Mouse (Mus musculus): ENCODE measurements around the gene Spp1. TPM values are rescaled to one million over a fixed set of nuclear protein-coding genes. Genes with fewer than 3 reads are reported as not detected.

The Spp1 gene
- polyA plus RNA-seq, 1 experiment from 2014 or later: 6.1 TPM

- Histone ChIP-seq H3K4me3 (replicated peaks) (no peak overlapping the region), H3K4me1 (replicated peaks) (0 out of 2 replicates have a peak, but pooled peaks cover 5% of the 10 kb centered on the region), H3K9ac (replicated peaks) (no peak overlapping the region), H3K27me3 (no peaks in the 10 kb centered on the region), H3K36me3 (no peaks in the 10 kb centered on the region), H3K27ac (no peak overlapping the region), H3K9me3 (no peaks in the 10 kb centered on the region), H3K4me2 (replicated peaks) (no peak overlapping the region)
- 10% methylated on average over 3 of the region's 3 CpGs for WGBS
- ATAC-seq: no peak
These were observed 28.2 kb upstream of the Spp1 start for GRCm38 (mm10) chr5:104406756-104407155.

GRCm38 (mm10) chr5:104407541-104408231 lies 27.2 kb upstream of the Spp1 start:
- WGBS: 71% methylated on average over 2 of the region's 2 CpGs
- 0 out of 2 replicates have a peak, but pooled peaks cover 5% of the 10 kb centered on the region for H3K4me1 ChIP-seq (replicated peaks)
- ATAC-seq: no peak
- H3K9me3 ChIP-seq: no peaks in the 10 kb centered on the region
- no peak overlapping the region for H3K9ac ChIP-seq (replicated peaks)
- no peak overlapping the region for H3K4me2 ChIP-seq (replicated peaks)
- H3K36me3 ChIP-seq: no peaks in the 10 kb centered on the region
- H3K27ac ChIP-seq: no peak overlapping the region
- no peak overlapping the region for H3K4me3 ChIP-seq (replicated peaks)
- no peaks in the 10 kb centered on the region for H3K27me3 ChIP-seq

GRCm38 (mm10) chr5:104408549-104408948 lies 26.4 kb upstream of the Spp1 start:
- no peak for ATAC-seq
- Histone ChIP-seq H3K4me2 (replicated peaks) (no peak overlapping the region), H3K9ac (replicated peaks) (no peak overlapping the region), H3K9me3 (no peaks in the 10 kb centered on the region), H3K4me1 (replicated peaks) (0 out of 2 replicates have a peak, but pooled peaks cover 5% of the 10 kb centered on the region), H3K4me3 (replicated peaks) (no peak overlapping the region), H3K27ac (no peak overlapping the region), H3K27me3 (no peaks in the 10 kb centered on the region), H3K36me3 (no peaks in the 10 kb centered on the region)
- 97% methylated on average over 7 of the region's 7 CpGs for WGBS

- Histone ChIP-seq H3K4me1 (replicated peaks) (no peaks in the 10 kb centered on the region), H3K36me3 (no peaks in the 10 kb centered on the region), H3K27ac (no peak overlapping the region), H3K4me2 (replicated peaks) (no peak overlapping the region), H3K9ac (replicated peaks) (no peak overlapping the region), H3K9me3 (no peaks in the 10 kb centered on the region), H3K27me3 (no peaks in the 10 kb centered on the region), H3K4me3 (replicated peaks) (no peak overlapping the region)
- 90% methylated on average over 2 of the region's 2 CpGs for WGBS
- ATAC-seq: no peak
These were observed 18.9 kb upstream of the Spp1 start for GRCm38 (mm10) chr5:104415999-104416398.

DNA sequence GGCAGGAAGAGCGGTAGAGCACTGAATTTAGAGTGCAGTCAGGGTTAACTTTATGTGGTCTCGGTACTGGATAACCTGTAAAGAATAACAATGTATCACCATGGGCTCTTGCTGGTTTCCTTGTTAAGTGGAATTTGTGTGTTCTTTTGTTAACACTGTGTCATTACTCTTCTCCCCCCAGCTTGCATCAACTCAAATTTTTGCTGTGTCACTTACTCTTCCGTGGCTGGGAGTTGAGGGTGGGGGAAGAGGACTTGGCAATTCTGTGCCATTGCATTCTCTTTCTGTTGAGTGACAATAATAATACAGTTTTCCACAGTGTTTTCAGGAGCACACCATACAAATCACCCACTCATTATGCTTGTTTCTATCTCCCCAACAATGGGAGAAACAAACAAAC lies 17.9 kb upstream of the Spp1 start:
- no peaks in the 10 kb centered on the region for H3K27me3 ChIP-seq
- no peaks in the 10 kb centered on the region for H3K4me1 ChIP-seq (replicated peaks)
- H3K4me2 ChIP-seq (replicated peaks): no peak overlapping the region
- H3K9ac ChIP-seq (replicated peaks): no peak overlapping the region
- no peaks in the 10 kb centered on the region for H3K36me3 ChIP-seq
- H3K4me3 ChIP-seq (replicated peaks): no peak overlapping the region
- H3K27ac ChIP-seq: no peak overlapping the region
- H3K9me3 ChIP-seq: no peaks in the 10 kb centered on the region
- 82% methylated on average over 3 of the region's 3 CpGs for WGBS
- ATAC-seq: no peak

- Histone ChIP-seq H3K27ac (no peak overlapping the region), H3K4me2 (replicated peaks) (no peak overlapping the region), H3K36me3 (no peaks in the 10 kb centered on the region), H3K27me3 (no peaks in the 10 kb centered on the region), H3K4me1 (replicated peaks) (no peaks in the 10 kb centered on the region), H3K9ac (replicated peaks) (no peak overlapping the region), H3K4me3 (replicated peaks) (no peak overlapping the region), H3K9me3 (no peaks in the 10 kb centered on the region)
- 97% methylated on average over 1 of the region's 1 CpGs for WGBS
- ATAC-seq: no peak
These were observed 17.2 kb upstream of the Spp1 start for GRCm38 (mm10) chr5:104417721-104418120.

DNA sequence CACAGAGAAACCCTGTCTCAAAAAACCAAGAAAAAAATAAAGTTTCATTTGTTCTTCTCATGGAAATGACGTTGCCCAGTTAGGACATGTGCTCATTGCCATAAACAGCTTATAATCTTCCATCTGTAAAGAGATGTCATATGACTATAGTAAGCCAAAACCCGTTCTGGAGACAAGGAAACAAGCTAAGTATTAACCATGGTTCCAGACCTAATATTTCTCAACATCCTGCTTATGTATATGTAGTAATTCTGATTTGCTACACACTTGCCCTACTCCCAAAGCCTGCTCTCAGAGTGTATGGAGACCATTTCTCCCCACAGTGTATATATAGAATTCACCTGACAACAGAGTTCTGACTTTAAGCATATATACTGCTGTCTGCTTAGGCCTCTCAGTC lies 12.9 kb upstream of the Spp1 start:
- no peak for ATAC-seq
- no peak overlapping the region for H3K9ac ChIP-seq (replicated peaks)
- no peak overlapping the region for H3K4me2 ChIP-seq (replicated peaks)
- 79% methylated on average over 2 of the region's 2 CpGs for WGBS
- no peaks in the 10 kb centered on the region for H3K27me3 ChIP-seq
- no peaks in the 10 kb centered on the region for H3K4me1 ChIP-seq (replicated peaks)
- H3K4me3 ChIP-seq (replicated peaks): no peak overlapping the region
- H3K36me3 ChIP-seq: no peaks in the 10 kb centered on the region
- H3K27ac ChIP-seq: no peak overlapping the region
- no peaks in the 10 kb centered on the region for H3K9me3 ChIP-seq

DNA sequence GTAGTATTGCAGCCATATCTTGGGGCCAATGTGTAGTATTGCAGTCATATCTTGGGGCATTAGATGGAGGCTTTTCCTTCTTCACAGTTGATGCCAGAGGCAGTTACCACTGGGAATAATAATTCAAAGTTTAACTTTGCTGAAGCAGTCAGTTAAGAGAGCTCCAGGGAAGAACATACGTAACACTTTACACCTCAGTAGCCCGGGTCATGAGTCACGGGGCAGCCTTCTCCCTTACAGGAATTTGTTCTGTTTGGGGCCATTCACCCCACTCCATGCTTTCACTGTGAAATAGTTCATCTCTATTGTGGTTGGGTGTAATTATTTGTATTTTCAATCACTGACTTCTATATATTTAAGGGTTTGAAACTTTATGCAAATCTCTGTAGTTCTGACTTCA lies 11.1 kb upstream of the Spp1 start:
- H3K27ac ChIP-seq: no peak overlapping the region
- 94% methylated on average over 3 of the region's 3 CpGs for WGBS
- no peak overlapping the region for H3K4me2 ChIP-seq (replicated peaks)
- no peaks in the 10 kb centered on the region for H3K9me3 ChIP-seq
- no peak for ATAC-seq
- H3K4me3 ChIP-seq (replicated peaks): no peak overlapping the region
- H3K9ac ChIP-seq (replicated peaks): no peak overlapping the region
- no peaks in the 10 kb centered on the region for H3K4me1 ChIP-seq (replicated peaks)
- no peaks in the 10 kb centered on the region for H3K27me3 ChIP-seq
- no peaks in the 10 kb centered on the region for H3K36me3 ChIP-seq

DNA sequence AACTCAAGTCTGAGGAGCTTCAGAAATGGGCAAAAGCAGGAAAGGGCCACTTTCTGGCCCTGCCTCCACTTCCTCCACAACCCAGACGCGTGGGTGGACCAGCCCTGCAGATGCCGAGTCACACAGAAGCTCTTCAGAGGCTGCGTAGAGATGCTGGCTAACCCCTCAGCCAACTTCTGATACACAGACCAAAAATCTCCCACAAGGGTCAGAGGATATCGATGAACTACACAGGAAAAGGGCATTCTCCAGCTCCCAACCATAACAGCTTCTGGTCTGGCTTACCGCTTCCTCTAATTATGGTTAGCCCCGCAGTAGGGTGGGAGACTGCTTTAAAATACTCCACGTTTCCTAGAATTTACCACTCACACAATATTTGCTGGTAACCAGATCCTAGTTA lies 9.0 kb upstream of the Spp1 start:
- Histone ChIP-seq H3K36me3 (no peaks in the 10 kb centered on the region), H3K9ac (replicated peaks) (no peak overlapping the region), H3K4me2 (replicated peaks) (no peak overlapping the region), H3K27ac (no peak overlapping the region), H3K9me3 (no peaks in the 10 kb centered on the region), H3K27me3 (no peaks in the 10 kb centered on the region), H3K4me3 (replicated peaks) (no peak overlapping the region), H3K4me1 (replicated peaks) (no peaks in the 10 kb centered on the region)
- ATAC-seq: no peak
- 86% methylated on average over 8 of the region's 8 CpGs for WGBS

DNA sequence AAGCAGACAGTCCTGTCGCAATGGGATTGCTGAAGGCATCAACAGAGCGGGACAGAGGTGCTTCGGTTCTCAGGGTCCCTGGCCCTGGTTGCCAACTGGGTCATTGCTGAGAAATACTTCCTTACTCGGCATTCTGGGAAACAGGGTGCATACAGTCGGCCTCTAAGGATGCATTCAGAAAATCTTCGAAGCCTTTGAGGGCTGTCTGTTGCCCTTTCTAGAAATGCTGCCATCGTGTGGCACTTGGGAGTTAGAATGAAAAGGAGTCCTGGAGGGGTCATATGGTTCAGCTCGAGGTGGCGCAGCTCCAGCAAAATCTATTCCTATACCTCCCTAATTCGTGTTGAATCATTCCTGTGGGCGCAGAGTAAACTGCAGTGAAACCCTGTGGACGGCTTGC lies 2.0 kb upstream of the Spp1 start:
- Histone ChIP-seq H3K9ac (replicated peaks) (no peak overlapping the region), H3K27ac (no peak overlapping the region), H3K9me3 (no peaks in the 10 kb centered on the region), H3K4me3 (replicated peaks) (no peak overlapping the region), H3K36me3 (no peaks in the 10 kb centered on the region), H3K27me3 (no peaks in the 10 kb centered on the region), H3K4me2 (replicated peaks) (no peak overlapping the region), H3K4me1 (replicated peaks) (no peaks in the 10 kb centered on the region)
- 51% methylated on average over 12 of the region's 12 CpGs for WGBS
- ATAC-seq: no peak

DNA sequence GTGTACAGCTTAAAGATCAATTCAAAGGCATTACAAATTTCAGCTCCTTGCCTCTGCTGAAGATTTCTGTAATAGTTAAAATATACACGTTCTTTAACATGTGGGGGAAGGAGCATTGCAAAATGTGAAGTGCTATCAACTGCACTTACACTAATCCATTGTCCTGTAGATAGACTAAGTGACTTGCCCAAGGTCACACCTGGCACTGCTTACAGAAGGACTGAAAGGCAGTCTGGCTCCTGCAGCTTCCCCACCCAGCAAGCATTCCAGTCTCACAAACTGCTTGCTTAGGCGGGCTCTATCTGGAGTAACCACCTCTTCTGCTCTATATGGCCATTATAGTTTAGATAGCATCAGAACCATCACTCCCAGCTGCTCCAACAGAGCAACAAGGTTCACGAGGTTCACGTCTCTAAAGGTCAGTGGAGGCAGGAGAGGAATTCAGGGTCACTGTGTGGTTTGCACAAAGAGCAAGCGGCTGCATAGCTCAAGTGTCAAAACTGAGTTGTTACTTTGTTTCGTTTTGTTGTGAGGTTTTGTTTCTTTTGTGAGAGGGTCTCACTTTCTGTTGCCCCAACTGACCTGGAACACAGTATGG lies 851 bp upstream of the Spp1 start:
- no peaks in the 10 kb centered on the region for H3K4me1 ChIP-seq (replicated peaks)
- WGBS: 54% methylated on average over 6 of the region's 6 CpGs
- H3K36me3 ChIP-seq: no peaks in the 10 kb centered on the region
- H3K9ac ChIP-seq (replicated peaks): no peak overlapping the region
- ATAC-seq: no peak
- no peak overlapping the region for H3K4me3 ChIP-seq (replicated peaks)
- H3K27me3 ChIP-seq: no peaks in the 10 kb centered on the region
- no peaks in the 10 kb centered on the region for H3K9me3 ChIP-seq
- H3K27ac ChIP-seq: no peak overlapping the region
- no peak overlapping the region for H3K4me2 ChIP-seq (replicated peaks)

GRCm38 (mm10) chr5:104436406-104437076 lies 1.6 kb downstream of the Spp1 start:
- 89% methylated on average over 7 of the region's 7 CpGs for WGBS
- ATAC-seq: no peak

More at GRCm38 (mm10) chr5:104436406-104437076, 1.6 kb downstream of the Spp1 start:
- Histone ChIP-seq H3K4me3 (replicated peaks) (no peak overlapping the region), H3K9me3 (no peaks in the 10 kb centered on the region), H3K27me3 (no peaks in the 10 kb centered on the region), H3K27ac (no peak overlapping the region), H3K9ac (replicated peaks) (no peak overlapping the region), H3K4me1 (replicated peaks) (no peaks in the 10 kb centered on the region), H3K36me3 (no peaks in the 10 kb centered on the region), H3K4me2 (replicated peaks) (no peak overlapping the region)

Data from midbrain, embryonic 13.5 days (tissue).